Mouse (Mus musculus) E14TG2a.4 (cell line): ENCODE results near the gene Olfm4.

Experiments used
- CTCF ChIP-seq: conservative IDR thresholded peaks from 2 replicates; pipeline ENCODE4 v1.5.1; 2014; ENCODE audit warnings: low read length
- POU5F1 ChIP-seq: IDR thresholded peaks from 2 replicates; pipeline ENCODE4 v1.6.1; 2014; ENCODE audit warnings: low read length, borderline replicate concordance

- TF ChIP-seq POU5F1 = no peak
- TF ChIP-seq CTCF = no peak
These were observed 13.7 kb upstream of the Olfm4 start for GRCm38 (mm10) chr14:79970165-79970564.
